Mouse (Mus musculus): Measurements from ENCODE around the gene Nkpd1. TPM values are rescaled to one million over a fixed set of nuclear protein-coding genes. Genes with fewer than 3 reads are reported as not detected.
A peak's percentile ranks its signal among the peaks of the same experiment; 100 is the strongest.

The Nkpd1 gene
- polyA plus RNA-seq, 1 experiment from 2014 or later, result 0.17 TPM

- no peaks in the 10 kb centered on the region for H3K27me3 ChIP-seq (ENCODE audit: control insufficient read depth, insufficient read depth, low read length)
- no peaks in the 10 kb centered on the region for H3K9me3 ChIP-seq (ENCODE audit: control insufficient read depth, low read length)
- H3K36me3 ChIP-seq (ENCODE audit: control insufficient read depth, insufficient read depth, low read length), result peaks cover 9% of the 10 kb centered on the region; the same call in 1 of the 2 replicates
- H3K27ac ChIP-seq (ENCODE audit: low read depth, low read length), result no peak overlapping the region
- WGBS, result 80% methylated on average over 3 of the region's 3 CpGs
- no peak overlapping the region for H3K9ac ChIP-seq (ENCODE audit: low read depth, low read length)
- no peak for ATAC-seq (ENCODE audit: low FRiP score)
- DNase-seq (ENCODE audit: low spot score), result no peak
- H3K4me2 ChIP-seq (replicated peaks; ENCODE audit: low read depth, low read length), result no peak overlapping the region
- no peak overlapping the region for H3K4me3 ChIP-seq (ENCODE audit: low read depth, low read length)
- peaks cover 4% of the 10 kb centered on the region; the same call in 1 of the 2 replicates for H3K4me1 ChIP-seq (replicated peaks; ENCODE audit: control insufficient read depth, insufficient read depth, low read length)
Observed at GRCm38 (mm10) chr7:19569647-19570046, 52.0 kb downstream of the Nkpd1 start.

- H3K27me3 ChIP-seq (ENCODE audit: control insufficient read depth, insufficient read depth, low read length), result peaks cover 26% of the 10 kb centered on the region
- H3K36me3 ChIP-seq (ENCODE audit: control insufficient read depth, insufficient read depth, low read length), result peaks cover 5% of the 10 kb centered on the region; the same call in 1 of the 2 replicates
- H3K9me3 ChIP-seq (ENCODE audit: control insufficient read depth, low read length), result no peaks in the 10 kb centered on the region
- WGBS, result under 1% methylated on average over 53 of the region's 53 CpGs
- peak overlapping the region; percentile 76 for H3K4me2 ChIP-seq (replicated peaks; ENCODE audit: low read depth, low read length)
- H3K4me1 ChIP-seq (replicated peaks; ENCODE audit: control insufficient read depth, insufficient read depth, low read length), result peaks cover 14% of the 10 kb centered on the region; the same call in 1 of the 2 replicates
- ATAC-seq (ENCODE audit: low FRiP score), result peak; percentile 84
- peak overlapping the region; percentile 83 for H3K9ac ChIP-seq (ENCODE audit: low read depth, low read length)
- H3K27ac ChIP-seq (ENCODE audit: low read depth, low read length), result peak overlapping the region; percentile 59; the same call in 1 of the 2 replicates
- DNase-seq (ENCODE audit: low spot score), result peak; percentile 91
- H3K4me3 ChIP-seq (ENCODE audit: low read depth, low read length), result peak overlapping the region; percentile 68
Observed at GRCm38 (mm10) chr7:19572926-19573775, 55.5 kb downstream of the Nkpd1 start.

- peak overlapping the region; percentile 68 for H3K4me3 ChIP-seq (ENCODE audit: low read depth, low read length)
- ATAC-seq (ENCODE audit: low FRiP score) (no peak; the same call in 1 of the 2 replicates), DNase-seq (ENCODE audit: low spot score) (no peak)
- H3K36me3 ChIP-seq (ENCODE audit: control insufficient read depth, insufficient read depth, low read length), result peaks cover 2% of the 10 kb centered on the region; the same call in 1 of the 2 replicates
- peaks cover 14% of the 10 kb centered on the region; the same call in 1 of the 2 replicates for H3K4me1 ChIP-seq (replicated peaks; ENCODE audit: control insufficient read depth, insufficient read depth, low read length)
- peak overlapping the region; percentile 76 for H3K4me2 ChIP-seq (replicated peaks; ENCODE audit: low read depth, low read length)
- peak overlapping the region; percentile 83 for H3K9ac ChIP-seq (ENCODE audit: low read depth, low read length)
- peaks cover 32% of the 10 kb centered on the region for H3K27me3 ChIP-seq (ENCODE audit: control insufficient read depth, insufficient read depth, low read length)
- WGBS, result 26% methylated on average over 16 of the region's 16 CpGs
- no peaks in the 10 kb centered on the region for H3K9me3 ChIP-seq (ENCODE audit: control insufficient read depth, low read length)
- H3K27ac ChIP-seq (ENCODE audit: low read depth, low read length), result no peak overlapping the region
Observed at GRCm38 (mm10) chr7:19573776-19574140, 56.1 kb downstream of the Nkpd1 start.

Other genes with a start within 250 kb of the Nkpd1 start
- 29.2 and 50.2 TPM in 2 replicates for gene Vasp, start 246.0 kb upstream of the Nkpd1 start, polyA plus RNA-seq (2014; fragmentation: Nextera tagmentation; extraction: Ambion mirVana)
- 0.18 TPM in 1 of 2 replicates, not detected in the other for gene Ppm1n, start 237.8 kb upstream of the Nkpd1 start, polyA plus RNA-seq (2014; fragmentation: Nextera tagmentation; extraction: Ambion mirVana)
- 49.6 and 52.1 TPM in 2 replicates for gene Rtn2, start 235.2 kb upstream of the Nkpd1 start, polyA plus RNA-seq (2014; fragmentation: Nextera tagmentation; extraction: Ambion mirVana)
- gene Fosb, start 207.8 kb upstream of the Nkpd1 start, polyA plus RNA-seq (2014; fragmentation: Nextera tagmentation; extraction: Ambion mirVana), result not detected in 2 replicates
- 108 and 112 TPM in 2 replicates for gene Ercc1, start 173.1 kb upstream of the Nkpd1 start, polyA plus RNA-seq (2014; fragmentation: Nextera tagmentation; extraction: Ambion mirVana)
- 14.7 and 15.2 TPM in 2 replicates for gene Cd3eap, start 158.4 kb upstream of the Nkpd1 start, polyA plus RNA-seq (2014; fragmentation: Nextera tagmentation; extraction: Ambion mirVana)
- 3.2 and 5.0 TPM in 2 replicates for gene Ppp1r13l, start 158.1 kb upstream of the Nkpd1 start, polyA plus RNA-seq (2014; fragmentation: Nextera tagmentation; extraction: Ambion mirVana)
- gene Ercc2, start 135.8 kb upstream of the Nkpd1 start, polyA plus RNA-seq (2014; fragmentation: Nextera tagmentation; extraction: Ambion mirVana), result 7.7 and 8.7 TPM in 2 replicates
- gene Klc3, start 113.7 kb upstream of the Nkpd1 start, polyA plus RNA-seq (2014; fragmentation: Nextera tagmentation; extraction: Ambion mirVana), result 2.3 TPM in 2 replicates
- gene Ckm, start 113.1 kb upstream of the Nkpd1 start, polyA plus RNA-seq (2014; fragmentation: Nextera tagmentation; extraction: Ambion mirVana), result 0.13 TPM in 1 of 2 replicates, not detected in the other
- 11.5 and 13.3 TPM in 2 replicates for gene Mark4, start 59.0 kb upstream of the Nkpd1 start, polyA plus RNA-seq (2014; fragmentation: Nextera tagmentation; extraction: Ambion mirVana)
- 0.66 and 0.76 TPM in 2 replicates for gene Exoc3l2, start 54.5 kb upstream of the Nkpd1 start, polyA plus RNA-seq (2014; fragmentation: Nextera tagmentation; extraction: Ambion mirVana)
- gene Bloc1s3, start 9.5 kb upstream of the Nkpd1 start, polyA plus RNA-seq (2014; fragmentation: Nextera tagmentation; extraction: Ambion mirVana), result 2.4 and 2.5 TPM in 2 replicates
- 45.7 and 49.8 TPM in 2 replicates for gene Trappc6a, start 9.4 kb upstream of the Nkpd1 start, polyA plus RNA-seq (2014; fragmentation: Nextera tagmentation; extraction: Ambion mirVana)
- gene Ppp1r37, start 45.2 kb downstream of the Nkpd1 start, polyA plus RNA-seq (2014; fragmentation: Nextera tagmentation; extraction: Ambion mirVana), result 4.2 and 5.8 TPM in 2 replicates
- gene Zfp296, start 59.4 kb downstream of the Nkpd1 start, polyA plus RNA-seq (2014; fragmentation: Nextera tagmentation; extraction: Ambion mirVana), result 0.22 and 0.38 TPM in 2 replicates
- gene Gemin7, start 59.8 kb downstream of the Nkpd1 start, polyA plus RNA-seq (2014; fragmentation: Nextera tagmentation; extraction: Ambion mirVana), result 161 and 173 TPM in 2 replicates
- 49.8 and 50.5 TPM in 2 replicates for gene Clasrp, start 86.6 kb downstream of the Nkpd1 start, polyA plus RNA-seq (2014; fragmentation: Nextera tagmentation; extraction: Ambion mirVana)
- gene Relb, start 111.6 kb downstream of the Nkpd1 start, polyA plus RNA-seq (2014; fragmentation: Nextera tagmentation; extraction: Ambion mirVana), result 3.7 and 3.9 TPM in 2 replicates
- 86.2 and 94.4 TPM in 2 replicates for gene Clptm1, start 147.2 kb downstream of the Nkpd1 start, polyA plus RNA-seq (2014; fragmentation: Nextera tagmentation; extraction: Ambion mirVana)
- 0.33 TPM in 1 of 2 replicates, not detected in the other for gene Apoc2, start 160.1 kb downstream of the Nkpd1 start, polyA plus RNA-seq (2014; fragmentation: Nextera tagmentation; extraction: Ambion mirVana)
- gene Gm44805, start 163.6 kb downstream of the Nkpd1 start, polyA plus RNA-seq (2014; fragmentation: Nextera tagmentation; extraction: Ambion mirVana), result not detected in 2 replicates
- not detected in 2 replicates for gene Apoc4, start 163.6 kb downstream of the Nkpd1 start, polyA plus RNA-seq (2014; fragmentation: Nextera tagmentation; extraction: Ambion mirVana)
- 3.0 and 3.4 TPM in 2 replicates for gene Apoc1, start 174.8 kb downstream of the Nkpd1 start, polyA plus RNA-seq (2014; fragmentation: Nextera tagmentation; extraction: Ambion mirVana)
- gene Apoe, start 181.3 kb downstream of the Nkpd1 start, polyA plus RNA-seq (2014; fragmentation: Nextera tagmentation; extraction: Ambion mirVana), result 192 and 221 TPM in 2 replicates
- 113 and 129 TPM in 2 replicates for gene Tomm40, start 197.6 kb downstream of the Nkpd1 start, polyA plus RNA-seq (2014; fragmentation: Nextera tagmentation; extraction: Ambion mirVana)
- gene Nectin2, start 232.6 kb downstream of the Nkpd1 start, polyA plus RNA-seq (2014; fragmentation: Nextera tagmentation; extraction: Ambion mirVana), result 52.5 and 60.3 TPM in 2 replicates